Mouse (Mus musculus) neural tube, embryonic 12.5 days (tissue): ENCODE measurements at regions not wholly inside any gene's neighbourhood (a gene's known extent, or its start where the extent isn't known, plus 50 kb on each side); places are given as distances from the start of the nearest gene placed in this dataset.
A peak's percentile ranks its signal among the peaks of the same experiment; 100 is the strongest.

ENCODE experiments used
- ATAC-seq: fragments of 200-750 bp; cut with Nextera tagmentation; 2 replicates; pipeline ENCODE4 v1.8.0; 2017; ENCODE audit warnings: low read depth, mild to moderate bottlenecking, moderate TSS enrichment, moderate library complexity; ENCODE audit not compliant: low FRiP score
- H3K27ac ChIP-seq: fragments of 300-500 bp; sonication (generic); 2 replicates; pipeline ENCODE4 v1.5.1; 2016
- H3K27me3 ChIP-seq: fragments of 300-500 bp; sonication (generic); replicated peaks from 2 replicates; pipeline ENCODE4 v1.6.1; 2016; ENCODE audit warnings: mild to moderate bottlenecking
- H3K36me3 ChIP-seq: fragments of 300-500 bp; sonication (generic); 2 replicates; pipeline ENCODE4 v1.6.1; 2016; ENCODE audit warnings: mild to moderate bottlenecking
- H3K4me1 ChIP-seq: fragments of 300-500 bp; sonication (generic); 2 replicates; pipeline ENCODE4 v1.6.1; 2016
- H3K4me2 ChIP-seq: fragments of 300-500 bp; sonication (generic); replicated peaks from 2 replicates; pipeline ENCODE4 v1.6.1; 2016; ENCODE audit warnings: mild to moderate bottlenecking
- H3K4me3 ChIP-seq: fragments of 300-500 bp; sonication (generic); 2 replicates; pipeline ENCODE4 v1.5.1; 2016
- H3K9ac ChIP-seq: fragments of 300-500 bp; sonication (generic); 2 replicates; pipeline ENCODE4 v1.6.1; 2016; ENCODE audit warnings: mild to moderate bottlenecking
- H3K9me3 ChIP-seq: fragments of 300-500 bp; sonication (generic); 2 replicates; pipeline ENCODE4 v1.6.1; 2016; ENCODE audit warnings: mild to moderate bottlenecking
- WGBS: fragments of 180-500 bp; shearing (Covaris S2); methylation state at CpG from one replicate; pipeline ENCODE4 v1.1.7; 2016; 5-methylcytosine and 5-hydroxymethylcytosine counted together

DNA sequence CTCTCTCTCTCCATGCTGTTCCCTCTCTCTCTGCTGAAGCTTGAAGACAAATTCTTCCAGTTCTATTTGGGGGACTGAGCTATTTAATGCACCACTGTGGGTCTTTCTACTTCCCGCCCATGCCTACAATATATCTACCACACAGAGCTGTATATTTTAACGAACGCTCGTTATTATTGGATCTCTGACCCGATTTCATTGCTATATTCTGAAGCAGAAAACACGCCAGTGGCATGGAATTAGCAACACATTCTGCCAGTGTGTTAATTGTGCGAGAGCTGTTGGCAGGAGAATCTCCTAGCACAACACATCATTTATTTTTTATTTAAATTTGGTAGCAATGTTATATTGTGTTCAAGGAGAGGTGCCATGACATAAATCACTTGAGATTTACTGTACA, 497.2 kb upstream of the Smim15 start:
- H3K9ac ChIP-seq: no peak overlapping the region
- H3K9me3 ChIP-seq: no peaks in the 10 kb centered on the region
- H3K36me3 ChIP-seq: no peaks in the 10 kb centered on the region
- H3K4me1 ChIP-seq: peaks cover 17% of the 10 kb centered on the region
- no peak overlapping the region for H3K4me3 ChIP-seq
- no peaks in the 10 kb centered on the region for H3K27me3 ChIP-seq
- WGBS: 80% methylated on average over 7 of the region's 7 CpGs
- no peak for ATAC-seq
- H3K4me2 ChIP-seq: no peak overlapping the region
- H3K27ac ChIP-seq: no peak overlapping the region

- Histone ChIP-seq H3K4me3 (no peak overlapping the region), H3K9me3 (no peaks in the 10 kb centered on the region), H3K36me3 (no peaks in the 10 kb centered on the region), H3K9ac (0 out of 2 replicates have a peak overlapping the region, but pooled peaks have one; percentile 3), H3K4me1 (peaks cover 24% of the 10 kb centered on the region), H3K27ac (peak overlapping the region; percentile 42; the same call in 1 of the 2 replicates), H3K27me3 (no peaks in the 10 kb centered on the region), H3K4me2 (peak overlapping the region; percentile 22; the same call in 1 of the 2 replicates)
- 44% methylated on average over 10 of the region's 10 CpGs for WGBS
- ATAC-seq: no peak
Measured at GRCm38 (mm10) chr13:107546181-107546900, 497.9 kb upstream of the Smim15 start.

GRCm38 (mm10) chr13:107541635-107541955, 502.7 kb upstream of the Smim15 start:
- Histone ChIP-seq H3K9me3 (no peaks in the 10 kb centered on the region), H3K4me2 (peak overlapping the region; percentile 24), H3K9ac (peak overlapping the region; percentile 36; the same call in 1 of the 2 replicates), H3K36me3 (no peaks in the 10 kb centered on the region), H3K27ac (peak overlapping the region; percentile 93), H3K4me1 (peaks cover 38% of the 10 kb centered on the region), H3K27me3 (no peaks in the 10 kb centered on the region), H3K4me3 (no peak overlapping the region)
- peak; percentile 72 for ATAC-seq
- WGBS: 20% methylated on average over 2 of the region's 2 CpGs

DNA sequence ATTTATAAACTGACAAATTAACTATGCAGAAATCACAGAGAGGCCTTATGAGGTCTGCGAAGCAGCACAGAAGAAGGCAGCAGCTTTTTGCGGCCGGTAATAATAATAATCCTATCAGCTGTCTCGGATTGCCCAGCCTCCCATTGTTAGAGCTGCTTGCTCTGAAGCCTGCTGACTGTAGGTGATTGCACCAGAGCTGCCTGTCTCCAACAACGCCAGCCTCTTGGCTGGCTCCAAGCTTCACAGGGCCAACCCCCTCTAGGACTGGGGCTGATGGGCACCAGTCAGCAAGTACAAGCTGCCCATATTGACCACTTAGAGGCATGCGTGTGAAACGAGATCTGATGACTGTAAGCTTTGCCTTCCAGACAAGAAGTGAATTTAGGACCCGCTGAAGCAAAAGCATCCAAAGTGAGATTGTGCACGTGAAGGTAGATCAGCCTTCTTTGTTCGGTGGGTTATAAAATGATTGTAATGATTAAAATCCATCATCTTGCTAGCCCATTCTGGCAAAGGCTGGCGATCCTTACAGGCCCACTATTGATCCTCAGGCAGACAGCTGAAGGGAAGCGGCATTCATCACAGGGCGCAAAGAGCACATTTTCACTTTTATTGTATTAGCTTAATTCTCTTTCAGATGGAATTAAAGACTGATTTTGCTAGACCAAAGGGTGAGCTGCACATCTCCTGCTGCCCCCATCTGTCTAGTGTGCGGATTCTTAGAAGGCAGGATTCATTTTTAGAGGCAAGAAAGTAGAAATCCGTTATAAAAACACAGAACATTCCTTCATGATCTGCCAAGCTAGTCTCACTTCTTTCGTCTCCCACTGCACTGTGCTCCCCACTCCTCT, 503.2 kb upstream of the Smim15 start:
- ATAC-seq: peak; percentile 91
- no peaks in the 10 kb centered on the region for H3K36me3 ChIP-seq
- 36% methylated on average over 16 of the region's 16 CpGs for whole genome bisulfite sequencing
- H3K4me3 ChIP-seq: no peak overlapping the region
- H3K9me3 ChIP-seq: no peaks in the 10 kb centered on the region
- peaks cover 32% of the 10 kb centered on the region for H3K4me1 ChIP-seq
- peak overlapping the region; percentile 24 for H3K4me2 ChIP-seq
- H3K27ac ChIP-seq: peak overlapping the region; percentile 93
- H3K9ac ChIP-seq: peak overlapping the region; percentile 36; the same call in 1 of the 2 replicates
- no peaks in the 10 kb centered on the region for H3K27me3 ChIP-seq

DNA sequence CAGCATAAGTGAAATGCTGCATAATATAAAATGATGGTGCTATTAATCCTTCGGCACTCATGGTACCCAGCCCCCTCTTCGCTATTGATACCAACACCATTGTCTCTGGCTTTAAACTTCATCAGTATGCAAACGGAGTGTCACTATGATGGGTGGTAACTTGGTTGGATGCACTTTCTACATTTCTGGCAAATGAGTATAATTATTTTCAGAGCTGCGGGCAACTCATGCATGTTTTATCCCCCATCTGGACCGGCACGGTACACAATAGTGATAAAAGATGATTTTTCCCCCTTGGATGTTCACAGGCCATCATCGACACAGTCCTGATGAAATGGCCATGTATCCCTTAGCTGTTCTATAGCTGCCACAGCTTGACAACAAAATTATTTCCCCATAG, 503.9 kb upstream of the Smim15 start:
- H3K9me3 ChIP-seq: no peaks in the 10 kb centered on the region
- H3K27ac ChIP-seq: peak overlapping the region; percentile 93
- peak; percentile 87 for ATAC-seq
- H3K4me1 ChIP-seq: peaks cover 25% of the 10 kb centered on the region
- WGBS: 45% methylated on average over 7 of the region's 7 CpGs
- no peaks in the 10 kb centered on the region for H3K27me3 ChIP-seq
- H3K9ac ChIP-seq: no peak overlapping the region
- H3K4me2 ChIP-seq: no peak overlapping the region
- H3K36me3 ChIP-seq: no peaks in the 10 kb centered on the region
- H3K4me3 ChIP-seq: no peak overlapping the region

DNA sequence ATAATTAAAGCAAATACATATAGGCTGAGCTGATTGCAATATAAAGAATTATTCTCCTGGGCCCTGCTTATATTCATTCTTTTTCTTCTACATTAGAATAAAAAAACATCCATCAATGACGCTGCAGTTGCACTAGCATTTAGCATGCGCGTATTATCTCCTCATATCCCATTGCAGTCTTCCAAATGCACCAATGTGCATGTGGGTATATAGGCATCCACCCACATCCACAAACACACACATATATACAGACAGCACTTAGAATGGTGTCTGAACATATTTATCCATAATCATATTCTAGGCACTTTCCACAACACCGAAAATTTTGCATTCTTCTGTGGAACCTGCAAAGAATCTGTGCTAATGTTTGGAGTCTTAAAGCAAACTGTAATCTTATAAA, 504.4 kb upstream of the Smim15 start:
- Histone ChIP-seq H3K27me3 (no peaks in the 10 kb centered on the region), H3K4me2 (no peak overlapping the region), H3K27ac (peak overlapping the region; percentile 93; the same call in 1 of the 2 replicates), H3K9me3 (no peaks in the 10 kb centered on the region), H3K4me3 (no peak overlapping the region), H3K36me3 (no peaks in the 10 kb centered on the region), H3K4me1 (peaks cover 24% of the 10 kb centered on the region), H3K9ac (no peak overlapping the region)
- 73% methylated on average over 4 of the region's 4 CpGs for WGBS
- ATAC-seq: 0 out of 2 replicates have a peak, but pooled peaks have one; percentile 41

DNA sequence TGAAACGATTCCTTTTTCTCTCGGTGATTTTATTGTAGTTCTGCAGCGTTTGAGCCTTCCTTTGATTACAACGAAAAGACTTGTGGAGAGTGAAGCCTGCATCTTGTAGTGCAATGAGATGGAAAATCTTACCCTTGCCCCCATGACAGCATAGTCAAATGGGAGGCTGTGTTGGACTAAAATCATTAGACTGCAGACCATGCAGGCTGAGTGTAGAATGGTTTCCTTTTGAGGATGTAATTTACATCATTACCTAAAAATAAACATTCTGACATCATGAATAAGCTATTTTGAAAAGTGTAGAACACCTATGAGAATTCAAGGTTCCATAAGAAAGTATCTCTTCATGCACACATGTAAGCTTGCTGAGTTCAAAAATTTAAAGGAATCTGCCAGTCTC, 504.9 kb upstream of the Smim15 start:
- Histone ChIP-seq H3K4me2 (no peak overlapping the region), H3K27me3 (no peaks in the 10 kb centered on the region), H3K9ac (no peak overlapping the region), H3K4me3 (no peak overlapping the region), H3K27ac (no peak overlapping the region), H3K4me1 (peaks cover 24% of the 10 kb centered on the region), H3K9me3 (no peaks in the 10 kb centered on the region), H3K36me3 (no peaks in the 10 kb centered on the region)
- no peak for ATAC-seq
- WGBS: 66% methylated on average over 4 of the region's 4 CpGs

DNA sequence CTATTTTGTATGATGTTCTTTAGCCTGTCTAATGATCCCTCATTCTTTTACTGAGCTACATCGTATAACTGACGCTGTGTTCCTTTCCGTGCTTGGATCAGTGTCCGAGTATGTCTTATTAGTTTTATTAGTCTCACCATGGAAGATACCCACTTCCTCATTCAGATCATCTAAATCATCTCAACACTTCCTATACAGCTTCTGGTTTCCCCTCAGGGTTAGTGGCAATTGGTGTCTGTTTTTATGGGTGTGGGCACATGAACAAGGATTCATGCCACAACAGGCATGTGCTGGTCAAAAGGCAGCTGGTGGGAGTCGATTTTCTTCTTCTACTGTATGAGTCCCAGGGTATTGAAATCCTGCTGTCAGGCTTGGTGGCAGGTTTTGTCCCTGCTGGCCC, 509.0 kb upstream of the Smim15 start:
- Histone ChIP-seq H3K9me3 (no peaks in the 10 kb centered on the region), H3K4me2 (no peak overlapping the region), H3K4me3 (no peak overlapping the region), H3K27ac (no peak overlapping the region), H3K27me3 (no peaks in the 10 kb centered on the region), H3K36me3 (no peaks in the 10 kb centered on the region), H3K9ac (no peak overlapping the region), H3K4me1 (peaks cover 4% of the 10 kb centered on the region; the same call in 1 of the 2 replicates)
- no peak for ATAC-seq
- WGBS: 84% methylated on average over 5 of the region's 5 CpGs

- WGBS: 95% methylated on average over 3 of the region's 3 CpGs
- H3K9ac ChIP-seq: no peak overlapping the region
- no peak for ATAC-seq
Measured at GRCm38 (mm10) chr13:107533323-107533722, 510.9 kb upstream of the Smim15 start.

GRCm38 (mm10) chr13:107531528-107531927, 509.6 kb upstream of the Kif2a start:
- Histone ChIP-seq H3K4me2 (no peak overlapping the region), H3K9me3 (no peaks in the 10 kb centered on the region), H3K9ac (no peak overlapping the region), H3K27me3 (no peaks in the 10 kb centered on the region), H3K4me1 (no peaks in the 10 kb centered on the region; the same call in 1 of the 2 replicates), H3K27ac (no peak overlapping the region), H3K36me3 (no peaks in the 10 kb centered on the region), H3K4me3 (no peak overlapping the region)
- 56% methylated on average over 10 of the region's 10 CpGs for WGBS
- no peak for ATAC-seq

More at GRCm38 (mm10) chr13:107533323-107533722, 510.9 kb upstream of the Smim15 start:
- Histone ChIP-seq H3K36me3 (no peaks in the 10 kb centered on the region), H3K4me3 (no peak overlapping the region), H3K4me2 (no peak overlapping the region), H3K27me3 (no peaks in the 10 kb centered on the region), H3K27ac (no peak overlapping the region), H3K9me3 (no peaks in the 10 kb centered on the region), H3K4me1 (no peaks in the 10 kb centered on the region; the same call in 1 of the 2 replicates)

GRCm38 (mm10) chr13:107531026-107531425, 509.1 kb upstream of the Kif2a start:
- Histone ChIP-seq H3K27me3 (no peaks in the 10 kb centered on the region), H3K4me1 (no peaks in the 10 kb centered on the region; the same call in 1 of the 2 replicates), H3K4me3 (no peak overlapping the region), H3K36me3 (no peaks in the 10 kb centered on the region), H3K4me2 (no peak overlapping the region), H3K9me3 (no peaks in the 10 kb centered on the region), H3K27ac (no peak overlapping the region), H3K9ac (no peak overlapping the region)
- 29% methylated on average over 8 of the region's 8 CpGs for whole genome bisulfite sequencing
- no peak for ATAC-seq

DNA sequence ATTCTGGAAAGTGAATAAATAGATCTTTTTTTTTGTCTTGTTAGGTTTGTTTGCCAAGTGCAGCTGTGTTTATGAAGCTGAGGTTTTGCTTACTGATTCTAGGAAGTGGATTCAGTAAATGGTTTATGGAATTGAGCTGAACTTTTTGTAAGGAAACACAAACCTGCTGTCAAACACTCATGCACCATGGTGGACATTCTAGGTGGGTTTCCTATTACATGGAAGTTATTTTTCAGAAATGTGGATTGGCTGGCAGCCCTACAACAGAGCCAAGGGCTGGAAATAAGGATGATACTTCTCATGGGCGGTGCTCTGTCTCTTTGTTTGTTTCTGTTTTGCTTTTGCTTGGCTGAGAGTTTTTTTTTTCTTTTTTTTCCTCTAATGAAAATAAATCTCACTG, 508.5 kb upstream of the Kif2a start:
- H3K9ac ChIP-seq: no peak overlapping the region
- H3K27ac ChIP-seq: no peak overlapping the region
- H3K4me2 ChIP-seq: no peak overlapping the region
- no peaks in the 10 kb centered on the region; the same call in 1 of the 2 replicates for H3K4me1 ChIP-seq
- H3K36me3 ChIP-seq: no peaks in the 10 kb centered on the region
- WGBS: 92% methylated on average over 1 of the region's 1 CpGs
- no peak for ATAC-seq
- no peaks in the 10 kb centered on the region for H3K27me3 ChIP-seq
- no peaks in the 10 kb centered on the region for H3K9me3 ChIP-seq
- H3K4me3 ChIP-seq: no peak overlapping the region
